Mouse (Mus musculus) G1E (cell line): ENCODE measurements at regions not wholly inside any gene's neighbourhood (a gene's known extent, or its start where the extent isn't known, plus 50 kb on each side); places are given as distances from the start of the nearest gene placed in this dataset.

Experiments used
- CTCF ChIP-seq: IDR thresholded peaks from 2 replicates; pipeline ENCODE4 v1.5.1; 2012; ENCODE audit warnings: low read depth, low read length, inconsistent platforms, mixed read lengths
- GATA1 ChIP-seq: IDR thresholded peaks from 2 replicates; pipeline ENCODE4 v1.6.1; 2012; ENCODE audit warnings: borderline replicate concordance, low read length, inconsistent platforms, mixed read lengths
- POLR2AphosphoS5 ChIP-seq: IDR thresholded peaks from 2 replicates; pipeline ENCODE4 v1.6.1; 2012; ENCODE audit warnings: low read depth, low read length, inconsistent platforms; ENCODE audit not compliant: insufficient replicate concordance
- TAL1 ChIP-seq: conservative IDR thresholded peaks from 2 replicates; pipeline ENCODE4 v1.6.1; 2012; ENCODE audit warnings: low read depth, low read length, inconsistent platforms, mixed read lengths

GRCm38 (mm10) chr15:61416841-61417240 is 494.0 kb upstream of the A1bg start:
- TF ChIP-seq CTCF (no peak), GATA1 (no peak), POLR2AphosphoS5 (no peak), TAL1 (no peak)
